Mouse (Mus musculus): ENCODE measurements around the gene Hspa5. TPM values are rescaled to one million over a fixed set of nuclear protein-coding genes. Genes with fewer than 3 reads are reported as not detected.
"Not testable (repeated sequence)": the region's sequence is repeated elsewhere in the genome, so short reads cannot be mapped to it uniquely, and the experiment has no call there.

Gene Hspa5
- polyA plus RNA-seq, 1 experiment: 587 TPM

DNA sequence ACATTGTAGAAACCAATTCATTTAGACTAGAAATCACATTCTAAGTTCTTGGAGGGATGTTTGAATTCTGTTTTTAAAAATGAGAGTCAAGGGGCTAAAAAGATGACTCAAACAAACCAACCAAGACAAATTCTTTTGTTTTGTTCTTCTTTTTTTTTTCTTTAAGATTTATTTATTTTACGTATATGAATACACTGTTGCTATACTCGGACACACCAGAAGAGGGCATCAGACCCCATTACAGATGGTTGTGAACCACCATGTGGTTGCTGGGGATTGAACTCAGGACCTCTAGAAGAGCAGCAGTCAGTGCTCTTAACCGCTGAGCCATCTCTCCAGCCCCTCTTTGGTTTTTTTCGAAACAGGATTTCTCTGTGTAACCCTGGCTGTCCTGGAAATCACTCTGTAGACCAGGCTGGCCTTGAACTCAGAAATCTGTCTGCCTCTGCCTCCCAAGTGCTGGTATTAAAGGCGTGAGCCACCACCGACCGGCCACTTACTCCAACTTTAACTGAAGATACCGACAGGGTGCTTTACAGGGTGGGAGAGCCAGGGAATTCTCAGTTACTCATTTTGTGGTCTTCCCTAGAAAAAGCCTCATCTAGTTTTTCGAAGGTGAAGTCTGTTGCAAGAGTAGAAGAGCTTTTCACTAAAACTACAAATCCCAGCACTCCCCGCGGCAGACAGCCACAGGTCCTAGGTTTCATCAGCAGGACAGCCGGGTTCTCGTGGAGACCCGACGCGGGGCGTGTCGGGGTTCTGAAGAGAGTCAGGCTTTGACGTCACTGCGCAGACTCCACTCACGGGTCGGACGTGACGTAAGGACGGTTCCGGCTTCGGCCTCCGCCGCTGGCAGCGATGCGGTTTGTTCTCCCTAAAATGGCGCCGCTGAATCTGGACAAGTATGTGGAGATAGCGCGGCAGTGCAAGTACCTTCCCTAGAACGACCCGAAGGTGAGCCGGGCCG, 30.0 kb downstream of the Hspa5 start:
- H3K27me3 ChIP-seq (ENCODE audit: control insufficient read depth, insufficient read depth, low read length): no peaks in the 10 kb centered on the region
- peaks cover 10% of the 10 kb centered on the region for H3K4me1 ChIP-seq (ENCODE audit: control insufficient read depth, insufficient read depth, low read length)
- TF ChIP-seq CTCF (IDR thresholded peaks at IDR 0.05; ENCODE audit: control insufficient read depth, insufficient read depth, insufficient replicate concordance, low read depth, low read length) (no peak), POLR2A (IDR thresholded peaks at IDR 0.05; ENCODE audit: control insufficient read depth, low read depth, low read length) (peak; percentile 99)
- peak overlapping the region; percentile 87 for H3K4me3 ChIP-seq (ENCODE audit: control insufficient read depth, low read depth, low read length)
- peak overlapping the region; percentile 87 for H3K27ac ChIP-seq (ENCODE audit: control insufficient read depth, insufficient read depth, low read depth, low read length)
- H3K36me3 ChIP-seq (ENCODE audit: control insufficient read depth, insufficient read depth, low read length): no peaks in the 10 kb centered on the region; the same call in 1 of the 2 replicates

DNA sequence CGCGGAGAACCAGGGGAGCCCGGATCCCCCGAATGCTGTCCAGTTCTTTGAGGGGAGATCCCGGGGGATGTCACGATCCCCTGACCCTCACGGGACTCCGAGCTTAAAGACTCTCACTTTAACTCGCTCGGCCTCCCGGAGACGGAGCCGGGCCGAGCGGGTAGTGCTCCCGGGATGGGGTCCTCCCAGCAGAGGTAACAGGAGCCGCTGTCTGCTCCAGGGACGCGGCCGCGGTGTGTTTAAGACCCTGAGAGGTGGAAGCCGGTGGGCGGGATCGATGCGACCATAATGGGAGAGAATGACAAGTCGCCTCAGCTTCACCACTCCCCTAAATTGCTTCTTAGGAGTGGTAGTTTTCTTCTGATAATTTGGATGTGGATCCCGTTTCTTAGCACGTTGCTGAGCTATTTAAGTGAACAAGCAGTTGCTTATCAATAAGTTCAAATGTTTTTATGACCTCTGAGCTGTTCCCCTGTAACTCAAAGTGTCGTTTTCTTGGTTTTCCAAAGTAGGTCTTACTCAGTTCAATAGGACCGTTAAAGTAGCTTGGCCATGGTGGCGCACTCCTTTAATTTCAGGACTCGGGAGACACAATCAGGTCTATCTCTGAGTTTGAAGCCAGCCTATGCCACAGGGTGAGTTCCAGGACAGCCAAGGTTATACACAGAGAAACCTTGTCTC, 30.9 kb downstream of the Hspa5 start:
- peak overlapping the region; percentile 87 for H3K4me3 ChIP-seq (ENCODE audit: control insufficient read depth, low read depth, low read length)
- H3K27ac ChIP-seq (ENCODE audit: control insufficient read depth, insufficient read depth, low read depth, low read length): peak overlapping the region; percentile 87
- not testable (repeated sequence) for H3K4me1 ChIP-seq (ENCODE audit: control insufficient read depth, insufficient read depth, low read length); H3K27me3 ChIP-seq (ENCODE audit: control insufficient read depth, insufficient read depth, low read length); H3K36me3 ChIP-seq (ENCODE audit: control insufficient read depth, insufficient read depth, low read length)

DNA sequence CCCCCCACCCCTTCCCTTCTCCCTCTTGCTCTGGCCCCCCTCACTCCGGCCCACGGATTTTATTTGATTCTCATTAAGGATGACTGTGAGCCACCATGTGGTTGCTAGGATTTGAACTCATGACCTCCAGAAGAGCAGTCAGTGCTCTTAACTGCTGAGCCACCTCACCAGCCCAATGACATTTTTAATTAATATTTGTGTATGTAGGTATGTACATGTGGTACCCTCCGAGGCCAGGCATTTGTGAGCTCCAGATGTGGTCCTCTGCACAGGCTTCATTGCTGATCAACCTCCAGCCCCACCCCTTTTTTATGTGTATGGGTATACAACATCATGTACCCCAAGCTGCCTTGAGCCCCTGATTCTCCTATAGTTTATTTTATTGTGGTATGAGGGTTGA, 32.0 kb downstream of the Hspa5 start:
- Histone ChIP-seq H3K27ac (ENCODE audit: control insufficient read depth, insufficient read depth, low read depth, low read length) (no peak overlapping the region), H3K4me1 (ENCODE audit: control insufficient read depth, insufficient read depth, low read length) (peaks cover 10% of the 10 kb centered on the region), H3K27me3 (ENCODE audit: control insufficient read depth, insufficient read depth, low read length) (no peaks in the 10 kb centered on the region), H3K4me3 (ENCODE audit: control insufficient read depth, low read depth, low read length) (peak overlapping the region; percentile 8; the same call in 1 of the 2 replicates), H3K36me3 (ENCODE audit: control insufficient read depth, insufficient read depth, low read length) (no peaks in the 10 kb centered on the region; the same call in 1 of the 2 replicates)
- TF ChIP-seq POLR2A (IDR thresholded peaks at IDR 0.05; ENCODE audit: control insufficient read depth, low read depth, low read length) (no peak), CTCF (IDR thresholded peaks at IDR 0.05; ENCODE audit: control insufficient read depth, insufficient read depth, insufficient replicate concordance, low read depth, low read length) (no peak)

DNA sequence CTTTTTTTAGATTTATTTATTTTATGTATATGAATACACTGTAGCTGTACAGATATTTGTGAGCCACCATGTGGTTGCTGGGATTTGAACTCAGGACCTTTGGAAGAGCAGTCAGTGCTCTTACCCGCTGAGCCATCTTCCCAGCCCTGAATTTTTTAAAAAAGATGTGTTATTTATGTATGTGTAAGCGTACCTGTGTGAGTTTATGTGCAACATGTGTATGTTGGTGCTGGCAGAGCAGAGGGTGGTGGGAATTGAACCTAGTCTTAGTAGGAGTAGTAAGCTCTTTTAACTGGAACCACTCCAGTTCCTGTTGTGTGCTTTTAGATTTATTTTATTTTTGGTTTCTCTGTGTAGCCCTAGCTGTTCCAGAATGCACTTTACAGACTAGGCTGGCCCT, 32.4 kb downstream of the Hspa5 start:
- no peaks in the 10 kb centered on the region for H3K27me3 ChIP-seq (ENCODE audit: control insufficient read depth, insufficient read depth, low read length)
- TF ChIP-seq POLR2A (IDR thresholded peaks at IDR 0.05; ENCODE audit: control insufficient read depth, low read depth, low read length): no peak
- TF ChIP-seq CTCF (IDR thresholded peaks at IDR 0.05; ENCODE audit: control insufficient read depth, insufficient read depth, insufficient replicate concordance, low read depth, low read length): no peak
- peaks cover 10% of the 10 kb centered on the region for H3K4me1 ChIP-seq (ENCODE audit: control insufficient read depth, insufficient read depth, low read length)
- H3K36me3 ChIP-seq (ENCODE audit: control insufficient read depth, insufficient read depth, low read length): no peaks in the 10 kb centered on the region; the same call in 1 of the 2 replicates
- no peak overlapping the region for H3K27ac ChIP-seq (ENCODE audit: control insufficient read depth, insufficient read depth, low read depth, low read length)
- no peak overlapping the region for H3K4me3 ChIP-seq (ENCODE audit: control insufficient read depth, low read depth, low read length)

DNA sequence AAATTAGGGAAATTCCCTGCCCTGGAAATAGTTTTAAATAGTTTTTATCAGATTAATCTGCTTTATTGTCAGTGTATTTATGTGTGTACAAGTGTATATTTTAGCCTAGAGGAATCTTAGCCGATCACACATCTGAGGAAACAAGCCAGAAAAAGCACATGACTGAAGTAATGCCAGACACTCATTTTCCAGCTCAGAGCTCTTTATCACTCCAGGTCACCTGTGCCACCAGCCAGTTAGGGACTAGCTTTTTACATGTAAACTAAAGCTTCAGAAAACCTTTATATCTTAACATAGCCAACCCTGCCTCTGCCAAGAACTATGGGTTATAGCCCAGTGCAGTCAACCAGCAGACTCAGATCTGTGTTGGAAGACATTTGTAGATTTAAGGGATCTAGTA, 33.0 kb downstream of the Hspa5 start:
- Histone ChIP-seq H3K27me3 (ENCODE audit: control insufficient read depth, insufficient read depth, low read length) (no peaks in the 10 kb centered on the region), H3K4me1 (ENCODE audit: control insufficient read depth, insufficient read depth, low read length) (peaks cover 6% of the 10 kb centered on the region), H3K4me3 (ENCODE audit: control insufficient read depth, low read depth, low read length) (no peak overlapping the region), H3K27ac (ENCODE audit: control insufficient read depth, insufficient read depth, low read depth, low read length) (no peak overlapping the region), H3K36me3 (ENCODE audit: control insufficient read depth, insufficient read depth, low read length) (no peaks in the 10 kb centered on the region; the same call in 1 of the 2 replicates)
- TF ChIP-seq POLR2A (IDR thresholded peaks at IDR 0.05; ENCODE audit: control insufficient read depth, low read depth, low read length): no peak
- TF ChIP-seq CTCF (IDR thresholded peaks at IDR 0.05; ENCODE audit: control insufficient read depth, insufficient read depth, insufficient replicate concordance, low read depth, low read length): no peak

DNA sequence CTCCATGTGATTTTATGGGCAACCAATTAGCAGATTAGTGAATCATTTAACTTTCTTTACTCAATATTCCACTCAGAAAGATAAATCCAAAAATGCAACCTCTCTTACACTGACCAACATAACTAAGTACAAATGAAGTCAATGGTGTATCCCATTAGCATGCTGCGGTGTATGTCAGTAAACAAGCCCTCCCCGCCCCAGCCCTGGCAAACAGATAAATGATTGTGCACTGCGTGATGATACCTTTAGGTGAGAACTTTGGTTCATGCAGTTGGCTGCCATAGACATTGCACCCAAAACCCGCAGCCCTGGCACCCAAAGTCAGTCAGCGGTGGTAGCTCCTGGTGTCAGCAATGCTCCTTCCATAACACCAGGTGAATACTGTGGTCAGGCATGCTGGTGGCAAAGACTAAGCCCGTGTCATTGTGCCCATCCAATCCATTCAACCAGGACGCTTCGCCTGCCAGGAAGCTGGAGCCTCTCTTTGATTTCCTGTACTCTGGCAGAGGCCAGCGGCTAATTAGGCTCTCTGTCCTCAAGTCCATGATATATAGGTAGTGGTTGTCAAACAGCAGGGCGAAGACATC, 33.7 kb downstream of the Hspa5 start:
- no peak overlapping the region for H3K4me3 ChIP-seq (ENCODE audit: control insufficient read depth, low read depth, low read length)
- H3K27ac ChIP-seq (ENCODE audit: control insufficient read depth, insufficient read depth, low read depth, low read length): no peak overlapping the region
- TF ChIP-seq POLR2A (IDR thresholded peaks at IDR 0.05; ENCODE audit: control insufficient read depth, low read depth, low read length) (no peak), CTCF (IDR thresholded peaks at IDR 0.05; ENCODE audit: control insufficient read depth, insufficient read depth, insufficient replicate concordance, low read depth, low read length) (no peak)
- H3K27me3 ChIP-seq (ENCODE audit: control insufficient read depth, insufficient read depth, low read length): no peaks in the 10 kb centered on the region
- peaks cover 3% of the 10 kb centered on the region for H3K4me1 ChIP-seq (ENCODE audit: control insufficient read depth, insufficient read depth, low read length)
- H3K36me3 ChIP-seq (ENCODE audit: control insufficient read depth, insufficient read depth, low read length): no peaks in the 10 kb centered on the region; the same call in 1 of the 2 replicates

DNA sequence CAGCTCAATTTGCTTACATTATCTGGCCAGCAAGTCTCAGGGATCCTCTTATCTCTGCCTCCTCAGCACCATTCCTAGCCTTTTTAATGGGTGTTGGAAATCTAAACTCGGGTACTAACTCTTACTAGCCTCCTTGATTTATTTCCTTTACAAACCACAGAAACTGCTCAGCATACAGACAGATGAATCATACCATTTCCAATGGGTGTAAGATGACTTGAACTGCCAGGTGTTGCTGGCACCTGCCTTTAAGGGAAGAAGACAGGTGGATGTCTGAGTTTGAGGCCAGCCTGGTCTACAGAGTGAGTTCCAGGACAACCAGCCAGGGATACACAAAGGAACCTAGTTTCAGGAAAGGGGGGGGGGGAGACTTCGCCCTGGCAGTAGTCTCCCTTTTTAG, 36.3 kb downstream of the Hspa5 start:
- TF ChIP-seq POLR2A (IDR thresholded peaks at IDR 0.05; ENCODE audit: control insufficient read depth, low read depth, low read length) (no peak), CTCF (IDR thresholded peaks at IDR 0.05; ENCODE audit: control insufficient read depth, insufficient read depth, insufficient replicate concordance, low read depth, low read length) (no peak)
- Histone ChIP-seq H3K27ac (ENCODE audit: control insufficient read depth, insufficient read depth, low read depth, low read length) (no peak overlapping the region), H3K4me1 (ENCODE audit: control insufficient read depth, insufficient read depth, low read length) (peaks cover 2% of the 10 kb centered on the region; the same call in 1 of the 2 replicates), H3K4me3 (ENCODE audit: control insufficient read depth, low read depth, low read length) (no peak overlapping the region), H3K36me3 (ENCODE audit: control insufficient read depth, insufficient read depth, low read length) (no peaks in the 10 kb centered on the region; the same call in 1 of the 2 replicates), H3K27me3 (ENCODE audit: control insufficient read depth, insufficient read depth, low read length) (no peaks in the 10 kb centered on the region)
